Mouse (Mus musculus) layer of hippocampus, adult 9-11 months (tissue): ENCODE data around the gene Hephl1.

Source experiments
- DNase-seq: peaks from one replicate; pipeline ENCODE4 v3.0.0; 2022

The Hephl1 gene

GRCm38 (mm10) chr9:15015223-15015956, 96.5 kb downstream of the Hephl1 start:
- DNase-seq = peak; percentile 57

GRCm38 (mm10) chr9:15007566-15007965, 104.3 kb downstream of the Hephl1 start:
- DNase-seq = no peak

GRCm38 (mm10) chr9:15004298-15004685, 107.6 kb downstream of the Hephl1 start:
- DNase-seq = no peak

GRCm38 (mm10) chr9:15003676-15004297, 108.1 kb downstream of the Hephl1 start:
- DNase-seq = no peak

- DNase-seq = no peak
Measured at GRCm38 (mm10) chr9:15002995-15003613, 108.8 kb downstream of the Hephl1 start.
